Mouse (Mus musculus) hindbrain, embryonic 13.5 days (tissue): Measurements from ENCODE around the gene Gstp2. TPM values are rescaled to one million over a fixed set of nuclear protein-coding genes. Genes with fewer than 3 reads are reported as not detected.

Experiments
- ATAC-seq: fragments of 200-750 bp; cut with Nextera tagmentation; 2 replicates; pipeline ENCODE4 v1.8.0; 2017; ENCODE audit warnings: moderate TSS enrichment; ENCODE audit not compliant: low FRiP score
- H3K27ac ChIP-seq: fragments of 300-500 bp; sonication (generic); 2 replicates; pipeline ENCODE4 v1.5.1; 2015; ENCODE audit warnings: inconsistent platforms, mild to moderate bottlenecking, moderate library complexity
- H3K27me3 ChIP-seq: fragments of 300-500 bp; sonication (generic); 2 replicates; pipeline ENCODE4 v1.6.1; 2015; ENCODE audit warnings: mild to moderate bottlenecking, inconsistent platforms
- H3K36me3 ChIP-seq: fragments of 300-500 bp; sonication (generic); 2 replicates; pipeline ENCODE4 v1.6.1; 2015; ENCODE audit warnings: mild to moderate bottlenecking, inconsistent platforms
- H3K4me1 ChIP-seq: fragments of 300-500 bp; sonication (generic); replicated peaks from 2 replicates; pipeline ENCODE4 v1.6.1; 2015; ENCODE audit warnings: inconsistent platforms
- H3K4me2 ChIP-seq: fragments of 300-500 bp; sonication (generic); 2 replicates; pipeline ENCODE4 v1.6.1; 2015; ENCODE audit warnings: inconsistent platforms, mild to moderate bottlenecking, moderate library complexity
- H3K4me3 ChIP-seq: fragments of 300-500 bp; sonication (generic); 2 replicates; pipeline ENCODE4 v1.5.1; 2015; ENCODE audit warnings: mild to moderate bottlenecking, inconsistent platforms
- H3K9ac ChIP-seq: fragments of 300-500 bp; sonication (generic); 2 replicates; pipeline ENCODE4 v1.6.1; 2015; ENCODE audit warnings: mild to moderate bottlenecking, inconsistent platforms
- H3K9me3 ChIP-seq: fragments of 300-500 bp; sonication (generic); 2 replicates; pipeline ENCODE4 v1.6.1; 2016; ENCODE audit warnings: inconsistent platforms
- WGBS: fragments of 180-500 bp; shearing (Covaris S2); methylation state at CpG from one replicate; pipeline ENCODE4 v1.1.7; 2015; 5-methylcytosine and 5-hydroxymethylcytosine counted together
- polyA plus RNA-seq: library from polyadenylated mRNA; unstranded; fragments of >200 nt; fragmentation: Nextera tagmentation; extraction: Ambion mirVana; gene quantifications from 2 replicates; pipeline ENCODE4 v1.2.1, GENCODE M21; 2015

Gstp2 gene
- 1.4 and 4.4 TPM in 2 replicates for polyA plus RNA-seq

DNA sequence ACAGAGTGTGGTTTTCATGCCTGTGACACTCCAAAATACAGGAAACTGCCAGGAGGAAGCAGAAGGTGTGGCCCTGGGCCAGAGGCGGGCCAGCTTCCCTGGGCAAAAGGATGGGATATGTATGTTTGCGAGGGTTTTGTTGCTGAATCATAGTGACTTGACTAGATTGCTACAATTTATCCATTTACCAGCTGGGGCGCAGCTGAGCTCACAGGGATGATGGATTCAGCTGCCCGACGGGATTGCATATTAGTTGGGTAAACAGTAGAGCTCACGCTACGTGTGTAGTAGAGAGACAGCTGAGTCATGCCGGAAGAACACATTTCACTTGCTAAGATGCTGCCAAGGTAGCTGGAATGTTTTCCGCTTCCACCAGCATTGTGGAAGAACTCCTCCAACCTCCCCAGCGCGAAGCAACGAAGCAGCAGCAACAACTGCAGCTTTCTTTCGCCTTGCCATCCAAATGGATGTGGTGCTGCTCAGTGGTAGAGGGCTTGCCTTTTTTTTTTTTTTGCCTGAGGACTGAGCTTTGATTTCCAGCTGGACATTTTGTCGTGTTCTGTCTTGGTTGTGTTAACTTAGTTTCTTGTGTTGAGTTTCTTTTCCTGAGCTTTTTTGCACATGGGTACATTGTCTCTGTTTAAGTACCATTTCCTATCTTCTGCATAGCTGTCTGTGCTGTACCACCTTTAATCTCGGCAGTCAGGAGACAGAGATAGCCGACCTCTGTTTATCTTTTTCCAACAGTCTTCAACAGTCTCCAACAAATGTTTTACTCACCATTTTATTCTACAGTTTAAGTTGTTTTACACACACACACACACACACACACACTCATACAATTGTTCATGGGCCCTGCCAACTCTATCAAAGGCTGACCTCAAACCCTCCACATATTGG is at the start of gene Gstp2:
Gene Gstp2, minus strand, starts transcription at position 58 of the 900 bp plus-strand sequence.
- Histone ChIP-seq H3K9ac (no peak within 1 kb of the TSS), H3K36me3 (no peaks in the 10 kb centered on the region), H3K27ac (no peak within 1 kb of the TSS), H3K4me2 (0 out of 2 replicates have a peak within 1 kb of the TSS, but pooled peaks have one; percentile 29), H3K9me3 (no peaks in the 10 kb centered on the region), H3K4me1 (no peaks in the 10 kb centered on the region), H3K4me3 (no peak within 1 kb of the TSS), H3K27me3 (no peaks in the 10 kb centered on the region)
- ATAC-seq = no peak
- 55% methylated on average over 16 of the region's 16 CpGs for WGBS

- no peak for ATAC-seq
- Histone ChIP-seq H3K27me3 (peaks cover 6% of the 10 kb centered on the region; the same call in 1 of the 2 replicates), H3K9ac (no peak overlapping the region), H3K4me3 (no peak overlapping the region), H3K4me1 (peaks cover 34% of the 10 kb centered on the region), H3K36me3 (no peaks in the 10 kb centered on the region), H3K4me2 (no peak overlapping the region), H3K9me3 (no peaks in the 10 kb centered on the region), H3K27ac (no peak overlapping the region)
- 82% methylated on average over 5 of the region's 5 CpGs for WGBS
Measured at GRCm38 (mm10) chr19:4094774-4095303, 49.0 kb upstream of the Gstp2 start.

- Histone ChIP-seq H3K27me3 (peaks cover 4% of the 10 kb centered on the region), H3K9ac (no peak overlapping the region), H3K36me3 (no peaks in the 10 kb centered on the region), H3K4me1 (peaks cover 29% of the 10 kb centered on the region), H3K9me3 (no peaks in the 10 kb centered on the region), H3K4me3 (no peak overlapping the region), H3K4me2 (no peak overlapping the region), H3K27ac (no peak overlapping the region)
- no peak for ATAC-seq
- 80% methylated on average over 3 of the region's 3 CpGs for WGBS
Measured at GRCm38 (mm10) chr19:4094348-4094747, 48.5 kb upstream of the Gstp2 start.

- Histone ChIP-seq H3K4me2 (no peak overlapping the region), H3K4me1 (peaks cover 23% of the 10 kb centered on the region), H3K27ac (no peak overlapping the region), H3K27me3 (peaks cover 8% of the 10 kb centered on the region; the same call in 1 of the 2 replicates), H3K4me3 (no peak overlapping the region), H3K36me3 (no peaks in the 10 kb centered on the region), H3K9ac (no peak overlapping the region), H3K9me3 (no peaks in the 10 kb centered on the region)
- ATAC-seq = no peak
- 81% methylated on average over 7 of the region's 7 CpGs for WGBS
Measured at GRCm38 (mm10) chr19:4093772-4094171, 47.9 kb upstream of the Gstp2 start.

- Histone ChIP-seq H3K36me3 (no peaks in the 10 kb centered on the region), H3K4me3 (no peak overlapping the region), H3K27me3 (peaks cover 8% of the 10 kb centered on the region; the same call in 1 of the 2 replicates), H3K4me2 (no peak overlapping the region), H3K27ac (no peak overlapping the region), H3K9me3 (no peaks in the 10 kb centered on the region), H3K4me1 (peaks cover 13% of the 10 kb centered on the region), H3K9ac (no peak overlapping the region)
- ATAC-seq = no peak
- WGBS = 93% methylated on average over 3 of the region's 3 CpGs
Measured at GRCm38 (mm10) chr19:4092750-4093149, 46.9 kb upstream of the Gstp2 start.

GRCm38 (mm10) chr19:4091383-4091782 is 45.6 kb upstream of the Gstp2 start:
- Histone ChIP-seq H3K9me3 (no peaks in the 10 kb centered on the region), H3K4me1 (peaks cover 6% of the 10 kb centered on the region), H3K27ac (no peak overlapping the region), H3K4me2 (no peak overlapping the region), H3K36me3 (no peaks in the 10 kb centered on the region), H3K9ac (no peak overlapping the region), H3K4me3 (no peak overlapping the region), H3K27me3 (peaks cover 16% of the 10 kb centered on the region; the same call in 1 of the 2 replicates)
- WGBS = 68% methylated on average over 2 of the region's 2 CpGs
- no peak for ATAC-seq

GRCm38 (mm10) chr19:4090446-4090845 is 44.6 kb upstream of the Gstp2 start:
- no peaks in the 10 kb centered on the region for H3K9me3 ChIP-seq
- H3K4me3 ChIP-seq = no peak overlapping the region
- 91% methylated on average over 3 of the region's 3 CpGs for WGBS

GRCm38 (mm10) chr19:4089128-4089527 is 43.3 kb upstream of the Gstp2 start:
- 75% methylated on average over 6 of the region's 6 CpGs for WGBS

More at GRCm38 (mm10) chr19:4090446-4090845, 44.6 kb upstream of the Gstp2 start:
- no peaks in the 10 kb centered on the region for H3K4me1 ChIP-seq
- H3K27me3 ChIP-seq = peaks cover 22% of the 10 kb centered on the region; the same call in 1 of the 2 replicates
- H3K27ac ChIP-seq = no peak overlapping the region
- H3K4me2 ChIP-seq = no peak overlapping the region
- H3K36me3 ChIP-seq = no peaks in the 10 kb centered on the region
- H3K9ac ChIP-seq = no peak overlapping the region
- ATAC-seq = no peak

DNA sequence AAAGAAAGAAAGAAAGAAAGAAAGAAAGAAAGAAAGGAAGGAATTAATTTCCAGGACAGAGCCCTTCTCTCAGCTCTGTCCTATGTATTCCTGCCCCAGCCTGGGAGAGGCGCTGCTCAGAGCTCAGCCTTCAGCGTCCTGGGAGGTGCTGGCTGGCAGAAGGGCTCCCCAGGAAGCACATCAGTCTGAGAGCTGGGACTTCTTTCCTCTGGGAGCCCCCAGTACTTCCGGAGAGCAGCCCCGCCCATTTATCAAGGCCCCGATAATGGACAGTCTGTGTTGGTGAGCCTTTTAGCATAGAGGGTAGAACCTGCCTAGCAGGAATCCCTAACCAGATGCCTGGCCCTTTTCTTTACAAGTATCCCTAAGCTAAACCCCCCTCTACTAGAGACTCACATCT is 42.3 kb upstream of the Gstp2 start:
- no peaks in the 10 kb centered on the region for H3K4me1 ChIP-seq

More at GRCm38 (mm10) chr19:4089128-4089527, 43.3 kb upstream of the Gstp2 start:
- peaks cover 26% of the 10 kb centered on the region; the same call in 1 of the 2 replicates for H3K27me3 ChIP-seq
- H3K36me3 ChIP-seq = no peaks in the 10 kb centered on the region
- H3K4me3 ChIP-seq = no peak overlapping the region
- no peak overlapping the region for H3K4me2 ChIP-seq
- no peak for ATAC-seq
- H3K9me3 ChIP-seq = no peaks in the 10 kb centered on the region
- H3K4me1 ChIP-seq = no peaks in the 10 kb centered on the region
- no peak overlapping the region for H3K9ac ChIP-seq
- no peak overlapping the region for H3K27ac ChIP-seq

GRCm38 (mm10) chr19:4087090-4087489 is 41.3 kb upstream of the Gstp2 start:
- Histone ChIP-seq H3K36me3 (no peaks in the 10 kb centered on the region), H3K4me1 (no peaks in the 10 kb centered on the region), H3K4me3 (no peak overlapping the region), H3K27me3 (peaks cover 32% of the 10 kb centered on the region; the same call in 1 of the 2 replicates), H3K27ac (no peak overlapping the region), H3K4me2 (no peak overlapping the region), H3K9ac (no peak overlapping the region), H3K9me3 (no peaks in the 10 kb centered on the region)
- no peak for ATAC-seq
- WGBS = 97% methylated on average over 5 of the region's 5 CpGs

More for the DNA sequence above, 42.3 kb upstream of the Gstp2 start:
- Histone ChIP-seq H3K4me3 (no peak overlapping the region), H3K36me3 (no peaks in the 10 kb centered on the region), H3K9me3 (no peaks in the 10 kb centered on the region), H3K27ac (no peak overlapping the region), H3K9ac (no peak overlapping the region), H3K27me3 (peaks cover 32% of the 10 kb centered on the region; the same call in 1 of the 2 replicates), H3K4me2 (no peak overlapping the region)
- no peak for ATAC-seq
- WGBS = 69% methylated on average over 5 of the region's 5 CpGs

- 92% methylated on average over 15 of the region's 15 CpGs for WGBS
Measured at GRCm38 (mm10) chr19:4086156-4086555, 40.3 kb upstream of the Gstp2 start.

DNA sequence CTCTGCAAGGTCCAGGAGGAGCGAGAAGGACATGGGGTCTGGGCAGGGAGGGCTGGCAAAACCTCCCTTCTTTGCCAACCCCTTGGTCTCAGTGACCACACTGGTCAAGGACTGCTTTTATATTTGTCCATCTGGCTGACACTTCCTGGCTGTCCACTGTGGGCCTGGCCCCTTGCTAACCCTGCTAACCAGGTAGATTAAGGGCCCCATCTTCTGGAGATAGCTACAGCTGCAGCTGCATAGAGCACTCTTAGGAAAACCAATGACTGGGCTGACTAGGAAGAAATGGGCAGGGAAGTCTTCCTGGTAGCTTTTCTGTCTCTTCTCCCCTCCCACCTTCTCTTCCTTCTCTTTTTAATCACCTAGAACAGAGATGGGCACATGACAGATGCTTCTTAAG is 39.2 kb upstream of the Gstp2 start:
- Histone ChIP-seq H3K27ac (no peak overlapping the region), H3K4me3 (no peak overlapping the region), H3K4me1 (no peaks in the 10 kb centered on the region), H3K9me3 (no peaks in the 10 kb centered on the region), H3K4me2 (no peak overlapping the region), H3K9ac (no peak overlapping the region), H3K27me3 (peaks cover 32% of the 10 kb centered on the region; the same call in 1 of the 2 replicates), H3K36me3 (no peaks in the 10 kb centered on the region)
- ATAC-seq = no peak
- WGBS = 83% methylated on average over 1 of the region's 1 CpGs

More at GRCm38 (mm10) chr19:4086156-4086555, 40.3 kb upstream of the Gstp2 start:
- Histone ChIP-seq H3K4me1 (no peaks in the 10 kb centered on the region), H3K4me3 (no peak overlapping the region), H3K9ac (no peak overlapping the region), H3K9me3 (no peaks in the 10 kb centered on the region), H3K36me3 (no peaks in the 10 kb centered on the region), H3K4me2 (no peak overlapping the region), H3K27ac (no peak overlapping the region), H3K27me3 (peaks cover 32% of the 10 kb centered on the region; the same call in 1 of the 2 replicates)
- no peak for ATAC-seq
